Mouse (Mus musculus): ENCODE measurements around the gene Supt4a. TPM values are rescaled to one million over a fixed set of nuclear protein-coding genes. Genes with fewer than 3 reads are reported as not detected.
A peak's percentile ranks its signal among the peaks of the same experiment; 100 is the strongest.

Supt4a gene
- polyA plus RNA-seq, 1 experiment from 2014 or later, result 159 TPM

DNA sequence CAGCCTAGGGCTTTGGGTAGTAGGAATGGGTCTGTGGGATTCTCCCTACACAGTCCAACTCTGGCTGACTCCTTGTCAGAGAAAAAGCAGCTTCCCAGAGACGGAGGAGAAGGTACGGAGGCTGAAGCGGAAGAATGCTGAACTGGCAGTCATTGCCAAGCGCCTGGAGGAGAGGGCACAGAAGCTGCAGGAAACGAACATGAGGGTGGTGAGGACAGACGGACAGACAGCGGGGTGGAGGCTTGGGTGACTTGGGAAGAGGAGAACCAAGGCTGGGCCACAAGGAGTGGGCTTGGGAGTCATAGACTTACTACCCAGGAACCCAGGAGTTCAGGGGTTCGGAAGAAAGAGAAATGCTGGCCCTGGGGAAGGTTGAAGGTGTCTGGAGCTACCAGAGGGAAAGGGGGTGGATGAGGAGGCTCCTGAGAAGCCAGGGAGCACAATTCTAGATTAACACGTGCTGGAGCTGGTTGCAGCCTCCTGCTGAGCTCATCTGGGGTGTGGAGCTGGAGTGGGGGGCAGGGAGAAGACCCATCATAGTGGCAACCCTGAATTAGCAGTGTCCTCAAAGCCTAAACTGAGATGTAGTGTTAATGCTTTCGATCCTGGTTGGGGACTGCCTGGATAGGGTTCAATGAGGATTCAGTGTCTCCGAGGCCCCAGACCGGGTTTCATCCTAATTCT, 25.5 kb downstream of the Supt4a start:
- peak overlapping the region; percentile 55; the same call in 1 of the 2 replicates for H3K4me3 ChIP-seq
- ATAC-seq (ENCODE audit: low FRiP score, low read depth), result no peak
- WGBS, result 46% methylated on average over 12 of the region's 12 CpGs
- no peak overlapping the region for H3K27ac ChIP-seq
- H3K9me3 ChIP-seq, result no peaks in the 10 kb centered on the region
- peaks cover 95% of the 10 kb centered on the region for H3K27me3 ChIP-seq
- H3K4me2 ChIP-seq (replicated peaks), result peak overlapping the region; percentile 98
- peaks cover 25% of the 10 kb centered on the region for H3K4me1 ChIP-seq
- H3K36me3 ChIP-seq, result no peaks in the 10 kb centered on the region
- H3K9ac ChIP-seq, result 0 out of 2 replicates have a peak overlapping the region, but pooled peaks have one; percentile 75

DNA sequence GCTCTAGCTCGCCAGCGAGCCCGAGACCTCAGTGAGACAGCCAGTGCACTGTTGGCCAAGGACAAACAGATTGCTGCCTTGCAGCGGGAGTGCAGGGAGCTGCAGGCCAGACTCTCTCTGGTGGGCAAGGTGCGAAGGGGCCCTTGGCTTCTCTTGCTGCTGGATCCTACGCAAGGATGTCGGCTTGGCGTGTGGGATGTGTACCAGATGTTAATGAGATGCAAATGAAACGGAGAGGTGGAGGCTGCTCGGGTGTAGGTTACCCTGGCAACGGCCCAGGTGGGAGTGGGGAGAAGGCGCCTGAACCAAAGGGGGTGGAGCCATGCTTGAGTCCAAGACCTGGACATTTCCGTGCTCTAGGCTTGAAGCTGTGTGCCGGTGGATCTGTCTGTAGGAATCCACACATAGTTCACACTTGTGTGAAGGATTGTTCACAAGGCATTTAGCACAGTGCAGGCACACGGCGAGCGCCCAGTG, 26.2 kb downstream of the Supt4a start:
- Histone ChIP-seq H3K4me2 (replicated peaks) (peak overlapping the region; percentile 98), H3K36me3 (no peaks in the 10 kb centered on the region), H3K27me3 (peaks cover 97% of the 10 kb centered on the region), H3K4me1 (peaks cover 25% of the 10 kb centered on the region), H3K27ac (no peak overlapping the region), H3K4me3 (peak overlapping the region; percentile 55), H3K9ac (peak overlapping the region; percentile 75; the same call in 1 of the 2 replicates), H3K9me3 (no peaks in the 10 kb centered on the region)
- peak; percentile 60; the same call in 1 of the 2 replicates for ATAC-seq (ENCODE audit: low FRiP score, low read depth)
- WGBS, result 2% methylated on average over 17 of the region's 17 CpGs

DNA sequence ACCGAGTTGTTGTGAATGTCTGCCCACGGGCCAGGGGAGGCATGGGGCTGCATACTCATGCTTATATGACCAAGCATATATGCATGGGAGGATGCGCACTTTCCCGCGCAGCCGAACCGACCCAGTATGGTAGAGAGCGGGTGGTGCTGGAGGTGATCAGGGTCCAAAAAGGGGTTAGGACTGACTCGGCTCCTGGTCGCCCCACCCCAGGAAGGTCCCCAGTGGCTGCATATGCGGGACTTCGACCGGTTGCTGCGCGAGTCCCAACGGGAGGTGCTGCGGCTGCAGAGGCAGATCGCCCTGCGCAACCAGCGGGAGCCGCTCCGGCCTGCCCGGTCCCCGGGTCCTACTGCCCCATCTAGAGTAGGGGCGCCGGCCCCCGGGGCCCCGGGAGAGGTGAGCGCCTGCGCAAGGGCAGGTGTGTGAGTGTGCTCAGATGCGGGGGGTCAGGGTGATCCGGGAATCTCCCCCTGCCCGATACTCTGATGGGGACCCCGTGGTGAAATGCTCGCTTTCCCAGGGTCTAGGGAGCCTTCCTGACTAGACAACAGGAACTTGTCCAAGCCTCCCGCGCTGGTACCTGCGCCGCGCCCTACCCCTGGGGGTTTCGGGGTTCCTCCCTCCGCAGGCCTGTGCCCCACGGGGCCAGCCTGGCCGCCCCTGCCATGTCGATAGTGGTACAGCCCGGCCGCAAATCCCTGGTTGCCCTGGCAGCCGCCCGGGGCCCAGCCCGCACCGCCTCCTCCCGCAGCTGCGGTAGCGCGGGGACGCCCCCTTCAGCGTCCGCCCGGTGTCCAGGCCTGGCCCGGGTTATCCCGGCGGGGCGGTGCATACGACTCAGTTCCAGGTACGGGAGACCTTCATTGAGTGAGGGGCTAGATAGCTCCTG, 26.9 kb downstream of the Supt4a start:
- peak; percentile 20; the same call in 1 of the 2 replicates for ATAC-seq (ENCODE audit: low FRiP score, low read depth)
- Histone ChIP-seq H3K27ac (no peak overlapping the region), H3K27me3 (peaks cover 93% of the 10 kb centered on the region), H3K4me1 (peaks cover 25% of the 10 kb centered on the region), H3K9me3 (no peaks in the 10 kb centered on the region), H3K4me3 (peak overlapping the region; percentile 55), H3K4me2 (replicated peaks) (peak overlapping the region; percentile 98), H3K9ac (peak overlapping the region; percentile 75), H3K36me3 (no peaks in the 10 kb centered on the region)
- 1% methylated on average over 64 of the region's 65 CpGs for WGBS

DNA sequence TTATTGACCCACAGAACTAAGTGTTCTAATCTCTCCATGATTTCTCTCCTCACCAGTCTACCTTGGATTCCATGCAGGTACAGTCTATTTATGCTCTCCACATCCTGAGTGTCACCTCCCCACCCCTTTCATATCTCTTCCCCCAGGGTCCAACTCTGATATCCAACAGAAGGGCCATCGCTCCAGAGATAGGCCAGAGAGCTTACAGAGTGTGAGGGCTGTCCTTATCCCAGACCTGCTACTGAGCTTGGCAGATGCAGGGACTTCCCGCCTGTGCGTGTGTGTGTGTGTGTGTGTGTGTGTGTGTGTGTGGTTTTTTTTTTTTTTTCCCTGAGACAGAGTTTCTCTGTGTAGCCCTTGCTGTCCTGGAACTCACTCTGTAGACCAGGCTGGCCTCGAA, 31.4 kb downstream of the Supt4a start:
- Histone ChIP-seq H3K4me1 (peaks cover 13% of the 10 kb centered on the region), H3K36me3 (no peaks in the 10 kb centered on the region), H3K27me3 (peaks cover 48% of the 10 kb centered on the region), H3K9ac (no peak overlapping the region), H3K4me2 (replicated peaks) (no peak overlapping the region), H3K9me3 (no peaks in the 10 kb centered on the region), H3K4me3 (no peak overlapping the region), H3K27ac (no peak overlapping the region)
- 92% methylated on average over 4 of the region's 4 CpGs for WGBS
- ATAC-seq (ENCODE audit: low FRiP score, low read depth), result no peak

DNA sequence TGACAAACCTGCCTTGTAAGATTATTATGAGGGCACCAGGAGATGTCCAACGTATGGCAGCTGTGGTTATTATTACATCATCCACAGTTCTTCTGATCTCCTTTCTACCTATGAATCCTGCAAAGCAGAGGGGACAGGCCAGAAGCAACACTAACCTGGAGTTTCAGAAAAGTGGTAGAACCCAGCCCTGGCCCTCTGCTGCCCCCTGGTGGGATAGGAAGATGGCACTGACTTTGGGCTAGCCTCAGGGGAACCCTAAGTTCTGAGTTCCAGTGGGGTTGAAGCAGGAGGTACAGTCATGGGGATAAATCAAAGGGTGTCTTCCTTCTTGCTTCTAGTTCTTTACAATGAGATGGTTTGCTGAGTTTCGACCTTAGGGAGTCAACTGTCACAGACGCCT, 33.6 kb downstream of the Supt4a start:
- H3K27ac ChIP-seq, result no peak overlapping the region
- H3K4me1 ChIP-seq, result no peaks in the 10 kb centered on the region
- H3K9ac ChIP-seq, result no peak overlapping the region
- no peak overlapping the region for H3K4me2 ChIP-seq (replicated peaks)
- WGBS, result 52% methylated on average over 3 of the region's 3 CpGs
- H3K36me3 ChIP-seq, result no peaks in the 10 kb centered on the region
- no peaks in the 10 kb centered on the region for H3K9me3 ChIP-seq
- ATAC-seq (ENCODE audit: low FRiP score, low read depth), result no peak
- H3K27me3 ChIP-seq, result peaks cover 25% of the 10 kb centered on the region
- no peak overlapping the region for H3K4me3 ChIP-seq

DNA sequence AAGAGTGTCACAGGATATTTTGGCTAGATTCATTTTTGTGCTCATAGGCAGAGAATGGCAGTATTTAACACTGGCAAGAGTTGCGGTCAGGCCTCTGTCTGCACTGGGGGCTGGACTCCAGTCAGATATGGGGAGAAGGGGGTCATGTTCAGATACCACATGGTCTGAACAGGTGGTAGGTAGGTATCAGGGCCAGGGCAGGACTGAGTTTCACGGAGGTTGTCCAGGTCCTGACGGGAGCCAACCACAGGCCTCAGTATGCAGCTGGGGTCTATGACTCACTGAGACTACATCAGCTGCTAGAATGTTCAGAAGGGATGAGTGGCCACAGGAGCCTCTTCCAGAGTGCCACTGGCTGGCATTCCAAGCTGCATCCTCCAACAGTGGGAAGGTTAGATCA, 35.0 kb downstream of the Supt4a start:
- no peaks in the 10 kb centered on the region for H3K36me3 ChIP-seq
- H3K9ac ChIP-seq, result no peak overlapping the region
- no peak for ATAC-seq (ENCODE audit: low FRiP score, low read depth)
- H3K4me1 ChIP-seq, result no peaks in the 10 kb centered on the region; the same call in 1 of the 2 replicates
- no peak overlapping the region for H3K4me3 ChIP-seq
- 88% methylated on average over 3 of the region's 3 CpGs for WGBS
- no peaks in the 10 kb centered on the region for H3K9me3 ChIP-seq
- H3K4me2 ChIP-seq (replicated peaks), result no peak overlapping the region
- no peak overlapping the region for H3K27ac ChIP-seq
- peaks cover 12% of the 10 kb centered on the region for H3K27me3 ChIP-seq

DNA sequence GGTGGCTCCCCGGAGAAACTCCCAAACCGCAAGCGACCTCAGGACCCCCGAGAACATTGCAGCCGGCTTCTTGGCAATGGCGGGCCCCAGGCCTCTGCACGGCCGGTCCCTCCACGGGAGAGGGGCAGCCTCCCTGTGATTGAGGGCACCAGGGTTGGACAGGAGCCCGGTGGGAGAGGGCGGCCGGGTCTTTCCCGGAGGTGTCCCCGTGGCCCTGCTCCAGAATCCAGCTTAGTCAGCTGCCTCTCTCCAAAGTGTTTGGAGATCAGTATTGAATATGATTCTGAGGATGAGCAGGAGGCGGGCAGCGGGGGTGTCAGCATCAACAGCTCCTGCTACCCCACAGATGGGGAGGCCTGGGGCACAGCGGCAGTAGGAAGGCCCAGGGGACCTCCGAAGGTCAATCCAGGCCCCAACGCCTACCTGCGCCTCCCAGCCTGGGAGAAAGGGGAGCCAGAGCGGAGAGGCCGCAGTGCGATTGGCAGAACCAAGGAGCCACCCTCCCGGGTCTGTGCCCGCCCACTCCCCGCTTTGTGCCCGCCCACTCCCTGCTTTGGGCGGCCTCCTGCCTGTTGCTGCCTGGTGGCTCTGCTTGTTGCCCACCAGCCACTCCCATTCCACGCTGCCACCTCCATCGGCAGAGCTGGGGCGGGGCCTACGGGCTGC, 40.9 kb downstream of the Supt4a start:
- Histone ChIP-seq H3K36me3 (no peaks in the 10 kb centered on the region), H3K4me2 (replicated peaks) (peak overlapping the region; percentile 78), H3K4me1 (peaks cover 18% of the 10 kb centered on the region), H3K27ac (no peak overlapping the region), H3K9me3 (no peaks in the 10 kb centered on the region), H3K27me3 (no peaks in the 10 kb centered on the region), H3K9ac (peak overlapping the region; percentile 74), H3K4me3 (peak overlapping the region; percentile 46)
- peak; percentile 93 for ATAC-seq (ENCODE audit: low FRiP score, low read depth)
- WGBS, result 9% methylated on average over 32 of the region's 32 CpGs

DNA sequence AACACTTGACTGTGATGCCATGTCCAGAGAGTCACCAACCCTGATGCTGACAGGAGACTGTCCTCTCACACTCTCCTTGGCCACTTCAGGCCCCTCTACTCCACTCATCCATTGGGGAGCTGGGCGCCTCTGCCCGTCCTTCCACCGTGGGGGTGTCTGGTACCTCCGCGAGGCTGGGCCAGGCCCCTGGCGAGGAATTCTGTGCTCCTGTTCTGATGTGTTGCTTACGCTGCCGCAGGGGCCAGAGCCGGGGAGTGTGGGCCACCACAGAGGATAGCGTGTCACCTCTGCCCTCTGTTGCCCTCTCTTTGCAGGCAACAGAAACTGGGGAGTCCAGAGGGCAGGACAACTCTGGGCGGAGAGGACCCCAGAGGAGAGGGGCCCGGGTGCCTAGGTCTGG, 41.6 kb downstream of the Supt4a start:
- H3K4me2 ChIP-seq (replicated peaks), result peak overlapping the region; percentile 78
- no peaks in the 10 kb centered on the region for H3K9me3 ChIP-seq
- H3K9ac ChIP-seq, result peak overlapping the region; percentile 74; the same call in 1 of the 2 replicates
- no peaks in the 10 kb centered on the region for H3K27me3 ChIP-seq
- WGBS, result 35% methylated on average over 12 of the region's 12 CpGs
- H3K36me3 ChIP-seq, result no peaks in the 10 kb centered on the region
- peak overlapping the region; percentile 46 for H3K4me3 ChIP-seq
- ATAC-seq (ENCODE audit: low FRiP score, low read depth), result no peak
- H3K4me1 ChIP-seq, result peaks cover 18% of the 10 kb centered on the region
- no peak overlapping the region for H3K27ac ChIP-seq

DNA sequence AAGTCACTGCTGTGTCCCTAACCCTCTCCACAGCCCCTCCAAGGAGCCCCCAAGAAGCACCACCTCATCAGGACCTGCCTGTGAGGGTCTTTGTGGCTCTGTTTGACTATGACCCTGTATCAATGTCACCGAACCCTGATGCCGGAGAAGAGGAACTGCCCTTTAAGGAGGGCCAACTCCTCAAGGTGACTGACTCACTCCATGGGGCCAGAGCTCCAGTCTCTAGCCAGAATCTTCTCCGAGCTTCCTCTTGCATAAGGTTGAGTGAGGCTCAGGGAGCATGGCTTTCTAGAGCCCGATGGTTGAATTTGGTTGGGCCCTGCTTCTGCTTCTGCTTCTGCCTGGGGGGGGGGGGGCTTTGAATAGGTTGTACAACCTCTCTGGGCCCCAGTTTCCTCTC, 42.0 kb downstream of the Supt4a start:
- Histone ChIP-seq H3K9ac (no peak overlapping the region), H3K27ac (no peak overlapping the region), H3K36me3 (no peaks in the 10 kb centered on the region), H3K27me3 (no peaks in the 10 kb centered on the region), H3K4me3 (no peak overlapping the region), H3K4me1 (peaks cover 18% of the 10 kb centered on the region), H3K9me3 (no peaks in the 10 kb centered on the region), H3K4me2 (replicated peaks) (no peak overlapping the region)
- WGBS, result 79% methylated on average over 4 of the region's 4 CpGs
- ATAC-seq (ENCODE audit: low FRiP score, low read depth), result no peak

DNA sequence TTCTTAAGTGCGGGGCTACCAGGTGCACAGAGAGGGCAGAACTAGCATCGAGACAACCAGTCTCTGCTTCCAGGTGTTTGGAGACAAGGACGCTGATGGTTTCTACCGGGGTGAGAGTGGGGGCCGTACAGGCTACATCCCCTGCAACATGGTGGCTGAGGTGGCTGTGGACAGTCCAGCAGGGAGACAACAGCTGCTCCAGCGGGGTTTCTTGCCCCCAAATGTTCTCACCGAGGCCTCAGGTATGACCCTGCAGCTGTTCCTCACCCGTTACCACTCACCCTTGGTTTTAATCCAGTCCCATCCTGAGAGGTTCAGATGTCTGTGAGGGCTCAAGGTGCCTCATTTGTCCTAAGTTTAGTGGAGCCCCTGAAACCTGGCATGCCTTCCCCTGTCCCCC, 42.8 kb downstream of the Supt4a start:
- H3K9ac ChIP-seq, result no peak overlapping the region
- peaks cover 18% of the 10 kb centered on the region for H3K4me1 ChIP-seq
- no peaks in the 10 kb centered on the region for H3K27me3 ChIP-seq
- WGBS, result 84% methylated on average over 8 of the region's 8 CpGs
- H3K27ac ChIP-seq, result no peak overlapping the region
- H3K9me3 ChIP-seq, result no peaks in the 10 kb centered on the region
- H3K36me3 ChIP-seq, result no peaks in the 10 kb centered on the region
- H3K4me2 ChIP-seq (replicated peaks), result no peak overlapping the region
- no peak overlapping the region for H3K4me3 ChIP-seq
- no peak for ATAC-seq (ENCODE audit: low FRiP score, low read depth)

DNA sequence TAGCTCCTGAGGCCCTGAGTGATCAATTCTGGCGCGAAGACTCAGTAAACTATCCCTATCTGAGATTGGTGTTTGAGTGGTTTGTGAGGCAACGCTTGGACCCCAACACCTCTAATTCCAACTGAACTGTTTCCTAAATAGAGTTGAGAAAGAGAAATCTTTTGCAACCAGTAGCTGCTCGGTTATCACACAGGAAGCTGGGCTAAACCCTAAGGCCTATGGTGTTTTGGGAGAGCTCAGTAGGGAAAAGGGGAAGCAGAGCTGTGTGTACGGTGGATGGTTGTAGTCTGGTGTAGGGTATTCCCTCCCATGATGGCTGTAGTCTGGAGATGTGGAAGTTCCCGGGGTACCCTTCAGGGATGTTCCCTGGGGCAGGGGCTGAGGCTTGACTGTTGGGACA, 52.7 kb downstream of the Supt4a start:
- Histone ChIP-seq H3K4me1 (no peaks in the 10 kb centered on the region), H3K4me2 (replicated peaks) (no peak overlapping the region), H3K9me3 (no peaks in the 10 kb centered on the region), H3K4me3 (no peak overlapping the region), H3K9ac (no peak overlapping the region), H3K27ac (no peak overlapping the region), H3K36me3 (no peaks in the 10 kb centered on the region), H3K27me3 (no peaks in the 10 kb centered on the region)
- WGBS, result 83% methylated on average over 6 of the region's 6 CpGs
- no peak for ATAC-seq (ENCODE audit: low FRiP score, low read depth)

All from limb, embryonic 13.5 days (tissue).